Mouse (Mus musculus) erythroblast, embryonic 14.5 days (primary cell): ENCODE measurements around the gene Zfp667. TPM values are rescaled to one million over a fixed set of nuclear protein-coding genes. Genes with fewer than 3 reads are reported as not detected.
"Not testable (repeated sequence)": the region's sequence is repeated elsewhere in the genome, so short reads cannot be mapped to it uniquely, and the experiment has no call there.

Experiments
- H3K27me3 ChIP-seq: 2 replicates; pipeline ENCODE4 v1.6.1; 2012; ENCODE audit warnings: inconsistent platforms; ENCODE audit not compliant: control insufficient read depth
- H3K36me3 ChIP-seq: 2 replicates; pipeline ENCODE4 v1.6.1; 2012; ENCODE audit warnings: mild to moderate bottlenecking, inconsistent platforms; ENCODE audit not compliant: control insufficient read depth
- H3K4me1 ChIP-seq: 2 replicates; pipeline ENCODE4 v1.6.1; 2012; ENCODE audit warnings: inconsistent platforms; ENCODE audit not compliant: control insufficient read depth
- H3K4me3 ChIP-seq: replicated peaks from 2 replicates; pipeline ENCODE3; 2012; ENCODE audit warnings: moderate library complexity, mild to moderate bottlenecking, inconsistent platforms
- H3K9me3 ChIP-seq: 2 replicates; pipeline ENCODE4 v1.6.1; 2012; ENCODE audit warnings: low read length, inconsistent platforms, mixed read lengths; ENCODE audit not compliant: control insufficient read depth
- GATA1 ChIP-seq: IDR thresholded peaks from 2 replicates; pipeline ENCODE4 v1.6.1; 2012; ENCODE audit warnings: low read length, inconsistent platforms, mixed read lengths
- TAL1 ChIP-seq: IDR thresholded peaks from 3 replicates; pipeline ENCODE4 v1.6.1; 2012; ENCODE audit warnings: low read length, inconsistent platforms, mixed read lengths
- polyA plus RNA-seq: library from polyadenylated mRNA; stranded (reverse); fragments of >175 nt; gene quantifications from 2 replicates; pipeline ENCODE4 v1.2.3, GENCODE M21; 2012

The Zfp667 gene
- polyA plus RNA-seq: 0.06 and 0.07 TPM in 2 replicates

DNA sequence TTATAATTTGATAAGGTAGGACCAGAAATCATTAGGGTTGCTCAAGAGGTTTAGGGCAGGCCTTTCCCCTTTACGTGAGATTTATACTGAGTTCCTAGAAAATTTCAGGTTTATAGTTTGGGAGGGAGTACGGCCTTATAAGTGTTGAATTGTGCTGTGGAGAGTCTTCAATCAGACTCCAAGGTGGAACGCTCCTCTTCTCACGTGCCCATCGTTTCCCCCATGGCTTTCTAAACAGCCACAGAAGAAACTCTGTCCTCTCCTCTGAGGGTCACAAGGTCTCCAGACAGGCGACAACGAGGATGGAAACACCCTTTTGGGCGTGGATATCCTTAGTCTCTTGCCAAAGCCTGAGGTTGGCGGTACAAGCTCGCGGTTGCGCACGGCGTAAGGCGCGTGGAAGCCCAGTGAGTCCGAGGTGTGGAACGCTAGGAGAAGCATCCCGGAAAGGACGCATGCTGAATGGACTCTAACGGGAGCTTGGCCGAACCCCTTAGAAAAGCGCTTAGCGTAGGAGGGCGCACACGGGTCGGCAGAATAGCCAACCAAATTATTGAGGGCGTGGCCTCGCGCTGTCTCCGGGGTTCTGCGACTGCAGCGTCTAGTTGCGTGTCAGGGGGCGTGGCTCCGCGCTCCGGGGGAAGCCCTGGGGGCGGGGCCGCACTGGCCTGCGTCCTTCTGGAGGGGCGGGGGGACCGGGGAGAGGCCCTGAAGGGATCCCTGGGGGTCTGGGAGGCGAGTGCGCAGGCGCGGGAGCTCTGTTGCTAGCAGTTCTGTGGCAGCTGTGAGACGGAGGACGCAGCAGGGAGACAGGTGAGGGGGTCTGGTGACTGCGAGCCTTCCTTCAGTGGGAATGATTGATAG, at the start of gene Zfp667:
Gene Zfp667, plus strand, starts transcription at position 738 of the 864 bp plus-strand sequence.
- Histone ChIP-seq H3K4me3 (peak within 1 kb of the TSS; percentile 84), H3K9me3 (no peaks in the 10 kb centered on the region), H3K27me3 (no peaks in the 10 kb centered on the region), H3K36me3 (peaks cover 22% of the 10 kb centered on the region), H3K4me1 (peaks cover 65% of the 10 kb centered on the region)
- TF ChIP-seq GATA1: no peak
- TF ChIP-seq TAL1: no peak

DNA sequence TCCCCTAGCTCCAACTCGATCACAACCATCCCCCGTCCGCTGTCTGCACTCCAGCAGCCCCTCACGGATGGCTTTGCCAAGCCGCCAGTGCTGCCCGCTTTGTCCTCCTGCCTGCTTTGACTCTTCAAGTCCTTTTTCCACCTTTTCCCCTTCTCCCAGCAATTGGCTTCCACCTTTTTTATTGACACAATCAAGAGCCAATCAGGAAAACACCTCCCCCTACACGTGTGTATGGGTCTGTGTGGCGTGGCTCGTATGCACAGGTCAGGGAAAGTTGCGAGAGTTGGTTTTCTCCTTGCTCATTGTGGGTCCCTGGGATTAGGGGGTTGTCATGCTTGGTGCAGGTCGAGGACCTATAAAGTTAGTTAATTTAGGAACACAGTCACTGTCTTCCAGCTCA, 46.6 kb upstream of the Zfp667 start:
- no peak for TF ChIP-seq TAL1

DNA sequence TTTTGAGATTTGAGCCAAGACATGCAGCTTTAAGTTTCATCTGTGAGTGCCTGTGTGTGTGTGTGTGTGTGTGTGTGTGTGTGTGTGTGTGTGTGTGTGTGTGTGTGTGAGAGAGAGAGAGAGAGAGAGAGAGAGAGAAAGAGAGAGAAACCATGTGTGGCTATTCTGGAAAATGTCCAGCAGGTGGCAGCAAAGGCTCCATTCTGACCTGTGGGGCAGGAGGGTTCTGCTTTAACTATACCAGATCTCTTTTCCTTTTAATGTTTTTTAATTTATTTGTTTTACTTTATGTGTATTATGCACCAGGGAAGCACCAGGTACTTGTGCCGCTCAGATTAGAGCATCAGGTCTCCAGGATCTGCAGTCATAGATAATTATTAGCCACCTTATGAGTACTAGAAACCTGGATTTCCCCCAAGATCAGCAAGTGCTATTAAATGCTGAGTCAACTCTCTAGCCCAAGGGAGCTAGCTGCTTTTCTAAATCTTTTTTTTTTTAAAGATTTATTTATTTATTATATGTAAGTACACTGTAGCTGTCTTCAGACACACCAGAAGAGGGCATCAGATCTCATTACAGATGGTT, 45.4 kb upstream of the Zfp667 start:
- not testable (repeated sequence) for H3K36me3 ChIP-seq, H3K9me3 ChIP-seq, H3K27me3 ChIP-seq, H3K4me3 ChIP-seq, H3K4me1 ChIP-seq

More for the DNA sequence above, 46.6 kb upstream of the Zfp667 start:
- Histone ChIP-seq H3K4me3 (no peak overlapping the region), H3K27me3 (no peaks in the 10 kb centered on the region; the same call in 1 of the 2 replicates), H3K36me3 (no peaks in the 10 kb centered on the region), H3K9me3 (no peaks in the 10 kb centered on the region), H3K4me1 (no peaks in the 10 kb centered on the region)

DNA sequence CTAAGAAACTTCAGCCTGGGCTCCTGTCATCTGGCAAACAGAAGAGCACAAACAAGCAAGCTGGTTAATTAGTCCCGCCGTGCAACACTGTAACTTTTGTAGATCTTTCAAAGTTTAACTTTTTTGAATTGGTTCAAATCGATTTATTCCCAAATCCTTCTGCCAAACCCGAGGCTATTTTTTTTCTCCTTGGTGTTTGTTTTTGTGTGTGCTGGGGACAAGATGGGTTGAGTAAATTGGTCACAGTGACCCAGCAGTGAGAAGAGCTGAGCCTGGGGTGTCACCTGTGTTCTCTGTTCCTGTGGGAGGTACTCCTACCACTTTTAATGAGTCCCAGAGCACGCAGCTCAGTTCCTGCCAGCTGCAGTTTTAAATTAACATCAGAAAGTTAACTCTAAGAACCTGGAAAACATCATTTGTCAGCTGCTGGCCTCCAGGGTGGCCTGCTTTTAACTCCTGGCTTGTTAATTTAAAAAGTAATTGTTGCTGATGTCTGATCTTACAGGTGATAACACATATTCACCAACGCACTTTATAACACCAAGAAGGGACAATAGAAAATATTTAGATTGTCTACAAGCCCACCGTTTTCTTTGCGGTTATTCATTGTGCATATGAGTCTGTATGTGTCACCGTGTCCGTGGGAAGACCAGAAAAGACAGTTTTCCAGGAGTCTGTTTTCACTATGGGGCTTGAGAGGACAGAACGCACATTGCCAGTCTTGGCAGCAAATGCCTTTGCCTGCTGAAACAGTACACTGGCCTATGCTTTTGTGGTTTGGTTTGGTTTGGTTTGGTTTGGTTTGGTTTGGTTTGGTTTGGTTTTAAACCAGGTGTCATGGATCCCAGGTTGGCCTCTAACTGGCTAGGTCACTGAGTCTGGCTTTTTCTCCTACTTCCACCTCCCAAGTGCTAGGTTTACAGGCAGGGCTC, 41.8 kb upstream of the Zfp667 start:
- TF ChIP-seq GATA1 (no peak), TAL1 (no peak)
- Histone ChIP-seq H3K27me3 (no peaks in the 10 kb centered on the region), H3K9me3 (no peaks in the 10 kb centered on the region), H3K36me3 (no peaks in the 10 kb centered on the region), H3K4me1 (no peaks in the 10 kb centered on the region), H3K4me3 (no peak overlapping the region)

DNA sequence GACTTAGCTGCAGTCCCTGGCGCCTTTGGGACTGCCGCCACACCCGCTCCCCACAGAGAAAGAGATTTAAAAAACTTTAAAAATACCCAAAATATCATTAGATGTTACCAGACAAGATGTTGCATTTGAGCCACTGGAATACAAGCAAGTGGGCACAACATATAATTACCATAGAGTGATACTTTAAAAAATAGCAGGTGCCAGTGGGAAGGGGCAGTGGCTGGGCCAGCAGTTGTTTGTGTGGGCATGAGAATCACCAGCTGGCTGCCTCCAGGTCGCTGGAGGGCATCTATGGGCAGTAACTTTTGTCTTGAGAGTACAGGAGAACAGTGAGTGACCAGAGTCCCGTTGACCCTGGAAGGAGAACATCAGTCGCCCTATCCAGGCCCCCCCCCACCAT, 34.0 kb upstream of the Zfp667 start, which contains the start of gene Epp13:
Gene Epp13, plus strand, starts transcription at position 301 of the 400 bp plus-strand sequence.
- Histone ChIP-seq H3K4me3 (no peak within 1 kb of the TSS), H3K36me3 (no peaks in the 10 kb centered on the region), H3K9me3 (no peaks in the 10 kb centered on the region), H3K27me3 (no peaks in the 10 kb centered on the region), H3K4me1 (no peaks in the 10 kb centered on the region)
- no peak for TF ChIP-seq GATA1
- TF ChIP-seq TAL1: no peak

DNA sequence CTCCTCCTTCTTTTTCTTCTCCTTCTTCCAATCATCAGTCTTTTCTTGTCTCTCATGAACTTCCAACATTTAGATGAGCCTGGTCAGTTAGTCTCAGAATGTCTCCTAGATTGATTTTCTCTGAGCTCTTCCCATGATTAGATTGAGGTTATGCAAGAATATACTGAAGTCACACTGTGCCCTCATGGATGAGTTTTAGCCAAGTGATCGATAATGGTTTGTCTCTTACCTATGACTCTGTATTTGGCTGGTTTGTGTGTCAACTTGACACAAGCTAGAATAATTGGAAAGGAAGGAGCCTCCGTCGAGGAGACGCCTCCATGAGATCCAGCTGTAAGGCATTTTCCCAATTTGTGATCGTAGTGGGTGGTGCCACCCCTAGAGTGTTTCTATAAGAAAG, 31.9 kb upstream of the Zfp667 start:
- Histone ChIP-seq H3K9me3 (no peaks in the 10 kb centered on the region), H3K4me3 (no peak overlapping the region), H3K27me3 (no peaks in the 10 kb centered on the region), H3K36me3 (no peaks in the 10 kb centered on the region), H3K4me1 (no peaks in the 10 kb centered on the region)
- no peak for TF ChIP-seq GATA1
- TF ChIP-seq TAL1: no peak

DNA sequence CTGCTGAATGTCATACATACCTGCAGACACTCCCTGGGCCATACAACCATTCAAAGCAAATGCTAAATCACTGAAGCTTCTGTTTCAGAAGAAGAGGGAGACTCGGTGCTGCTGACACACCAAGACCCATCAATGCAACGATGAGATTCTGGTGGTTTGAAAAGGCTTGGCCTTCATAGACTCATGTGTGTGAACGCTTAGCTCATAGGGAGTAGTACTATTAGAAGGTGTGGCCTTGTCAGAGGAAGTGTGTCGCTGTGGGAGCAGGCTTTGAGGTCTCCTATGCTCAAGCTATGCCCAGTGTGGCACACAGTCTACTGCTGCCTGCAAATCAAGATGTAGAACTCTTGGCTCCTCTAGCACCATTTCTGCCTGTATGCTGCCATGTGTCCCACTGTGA, 29.0 kb upstream of the Zfp667 start:
- no peaks in the 10 kb centered on the region for H3K9me3 ChIP-seq
- no peaks in the 10 kb centered on the region for H3K36me3 ChIP-seq
- H3K4me1 ChIP-seq: no peaks in the 10 kb centered on the region
- no peak for TF ChIP-seq GATA1
- TF ChIP-seq TAL1: no peak
- H3K4me3 ChIP-seq: no peak overlapping the region
- no peaks in the 10 kb centered on the region for H3K27me3 ChIP-seq

DNA sequence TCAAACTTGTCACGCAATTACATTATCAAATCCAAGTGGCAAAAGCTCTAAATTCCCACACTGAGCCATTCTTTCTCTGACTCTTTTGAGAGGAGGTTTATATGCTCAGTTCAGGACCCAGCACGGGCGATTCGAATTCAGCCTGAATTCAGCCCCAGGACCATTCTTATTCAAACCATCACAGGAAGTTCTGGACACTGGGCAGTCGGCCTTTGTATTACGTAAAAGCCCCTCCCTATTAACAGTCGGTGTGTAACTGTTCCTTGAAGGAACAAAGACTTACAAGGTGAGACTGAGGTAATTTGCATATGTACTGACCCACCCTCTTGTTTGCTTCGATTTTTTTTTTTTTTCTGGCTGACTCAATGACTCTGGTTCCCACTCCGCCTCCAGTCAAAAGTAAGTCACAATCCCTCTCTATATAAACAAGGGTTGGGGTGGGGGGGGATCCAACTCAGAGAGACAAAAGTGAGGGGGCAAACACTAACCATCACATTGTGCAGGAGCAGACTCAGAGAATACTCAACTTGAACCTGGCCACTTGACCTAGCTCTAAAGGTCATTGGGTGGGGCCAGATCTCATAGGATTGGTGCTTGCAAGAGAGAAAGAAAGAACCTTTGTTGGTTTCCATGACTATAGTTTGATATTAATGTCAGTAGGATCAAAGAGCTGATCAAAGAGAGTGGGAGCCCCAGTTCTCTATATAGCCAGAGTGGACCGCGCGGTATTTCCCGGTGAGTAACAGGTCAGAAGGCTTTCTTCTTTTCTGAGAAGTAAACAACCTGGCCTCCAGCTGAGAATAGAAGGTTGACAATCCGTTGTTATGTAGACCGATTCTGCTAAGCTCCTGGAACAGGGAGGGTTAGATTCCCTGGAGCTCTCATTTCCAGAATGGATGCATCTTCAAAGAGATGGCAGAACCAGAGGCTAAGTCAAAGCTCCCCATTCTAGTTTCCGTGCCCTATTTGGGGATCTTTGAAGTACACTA, 27.9 kb upstream of the Zfp667 start:
- H3K36me3 ChIP-seq: no peaks in the 10 kb centered on the region
- TF ChIP-seq GATA1 (no peak), TAL1 (no peak)
- no peaks in the 10 kb centered on the region for H3K9me3 ChIP-seq
- no peak overlapping the region for H3K4me3 ChIP-seq
- H3K27me3 ChIP-seq: no peaks in the 10 kb centered on the region
- no peaks in the 10 kb centered on the region for H3K4me1 ChIP-seq

DNA sequence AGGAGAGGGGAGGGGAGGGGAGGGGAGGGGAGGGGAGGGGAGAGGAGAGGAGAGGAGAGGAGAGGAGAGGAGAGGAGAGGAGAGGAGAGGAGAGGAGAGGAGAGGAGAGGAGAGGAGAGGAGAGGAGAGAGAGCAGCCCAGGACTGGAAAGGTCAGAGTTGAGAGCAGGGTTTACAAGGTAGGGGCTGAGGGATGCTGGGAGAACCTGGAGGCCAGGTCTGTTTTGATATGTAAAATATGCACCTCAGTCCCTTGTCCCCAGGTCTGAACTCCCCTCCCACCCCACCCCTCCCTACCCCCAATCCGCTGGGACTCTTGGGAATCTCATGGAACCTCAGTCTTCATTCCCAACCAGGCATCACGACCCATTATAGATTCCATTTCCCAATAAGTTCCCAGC, 26.4 kb upstream of the Zfp667 start:
- H3K4me1 ChIP-seq, H3K27me3 ChIP-seq, H3K4me3 ChIP-seq, H3K36me3 ChIP-seq, H3K9me3 ChIP-seq: not testable (repeated sequence)
